Mouse (Mus musculus) spleen, postnatal 10 days (tissue): Measurements from ENCODE around the gene Capzb.

ENCODE experiments used
- DNase-seq, 2 experiments: peaks; one replicate each; pipeline ENCODE4 v3.0.0; 2021 to 2022; ENCODE audit warnings: low spot score in 2 of 2

The Capzb gene

DNA sequence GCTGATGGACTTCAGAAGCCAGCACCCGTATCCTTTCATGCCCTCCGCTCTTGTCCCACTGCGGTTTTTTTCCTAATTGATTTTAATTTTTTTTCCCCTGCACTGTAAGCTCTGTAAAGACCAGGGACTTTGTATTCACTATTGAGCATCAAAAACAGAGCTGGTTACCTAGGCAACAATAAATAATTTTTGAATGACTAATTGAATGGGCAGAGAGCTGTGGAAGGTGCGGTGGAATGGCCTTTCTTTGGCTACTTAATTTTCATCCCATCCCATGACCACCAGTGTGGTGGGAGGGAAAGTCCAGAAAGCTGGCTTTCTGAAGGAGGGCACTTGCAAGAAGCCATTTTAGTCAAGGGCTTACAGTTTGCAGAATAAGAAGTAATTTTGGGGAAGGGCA lies 41.6 kb downstream of the Capzb start:
- DNase-seq, result no peak

DNA sequence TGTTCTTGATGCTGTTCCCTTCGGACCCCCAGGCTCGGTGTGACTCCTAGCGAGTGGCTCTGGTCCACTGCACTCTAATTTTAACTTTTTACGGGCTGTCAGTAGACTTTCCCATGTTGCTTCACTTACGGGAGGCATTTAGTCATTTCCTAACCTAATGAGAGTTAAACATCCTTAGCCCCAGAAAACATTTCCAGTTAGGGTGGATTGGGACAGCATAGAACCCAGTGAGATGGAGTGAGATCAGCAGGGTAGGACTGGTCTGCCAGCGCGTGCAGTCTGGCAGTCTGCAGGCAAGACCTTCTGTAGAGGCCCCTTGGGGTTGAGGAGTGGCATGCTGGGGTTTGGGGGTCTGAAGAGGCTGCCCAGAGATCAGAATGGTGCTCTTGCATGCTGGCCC lies 42.9 kb downstream of the Capzb start:
- no peak for DNase-seq

DNA sequence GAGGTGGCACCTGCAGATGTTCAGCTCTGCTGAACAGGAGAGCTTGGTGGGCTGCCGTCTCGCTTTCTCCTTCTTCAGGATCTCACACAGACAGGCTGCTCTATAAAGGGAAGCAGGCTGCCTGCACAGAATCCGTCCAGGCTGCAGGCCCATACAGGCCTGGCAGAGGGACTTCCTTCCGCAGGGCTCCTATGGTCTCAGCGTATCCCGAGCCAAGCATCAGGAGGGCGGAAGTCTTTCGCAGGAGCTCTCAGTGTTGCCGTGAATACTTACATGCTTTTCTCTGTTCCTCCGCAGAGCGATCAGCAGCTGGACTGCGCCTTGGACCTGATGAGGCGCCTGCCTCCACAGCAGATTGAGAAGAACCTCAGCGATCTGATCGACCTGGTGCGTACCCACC lies 45.9 kb downstream of the Capzb start:
- DNase-seq, result no peak

- peak in 1 of 2 experiments; percentile 32 for DNase-seq
Measured at GRCm38 (mm10) chr4:139240334-139240733, 47.6 kb downstream of the Capzb start.

GRCm38 (mm10) chr4:139241678-139242606 lies 49.2 kb downstream of the Capzb start:
- DNase-seq, result no peak

DNA sequence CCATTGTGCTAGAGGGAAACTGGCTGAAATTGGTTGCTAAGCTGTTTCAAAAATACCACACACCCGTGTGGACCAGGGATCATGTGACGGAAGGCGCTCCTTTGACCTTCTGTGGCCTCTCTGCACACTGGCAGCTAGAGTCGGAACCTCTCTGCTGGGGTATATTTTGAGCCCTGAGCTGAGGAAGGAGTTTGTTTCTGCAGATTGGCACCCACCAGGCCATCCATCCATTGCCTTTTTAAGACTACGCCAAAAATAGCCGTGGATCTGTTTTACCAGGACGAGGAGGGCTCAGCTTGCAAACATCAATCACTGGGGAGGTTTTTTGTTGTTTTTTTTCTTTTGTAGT lies 49.9 kb downstream of the Capzb start:
- DNase-seq, result no peak

DNA sequence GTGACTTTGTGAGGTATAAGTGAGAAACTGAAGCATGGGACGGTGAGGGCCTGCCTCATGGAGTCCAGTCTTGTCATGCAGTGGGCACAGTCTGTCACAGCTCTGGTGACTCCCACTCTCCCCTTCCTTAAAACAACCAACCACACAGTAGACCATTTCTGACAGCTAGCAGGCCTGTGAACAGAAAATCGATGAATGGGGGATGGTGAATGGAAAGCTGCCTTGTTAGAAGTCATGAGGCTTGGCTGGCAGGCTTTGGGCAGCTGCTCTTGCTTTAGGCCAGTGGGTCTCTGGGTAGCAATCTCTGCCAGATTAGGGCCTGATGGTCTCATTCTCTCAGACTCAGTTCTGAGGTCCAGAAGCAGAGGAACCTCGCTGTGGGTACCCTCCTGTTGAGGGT lies 51.5 kb downstream of the Capzb start:
- DNase-seq, result no peak

- no peak for DNase-seq
Measured at GRCm38 (mm10) chr4:139244766-139245165, 52.1 kb downstream of the Capzb start.

DNA sequence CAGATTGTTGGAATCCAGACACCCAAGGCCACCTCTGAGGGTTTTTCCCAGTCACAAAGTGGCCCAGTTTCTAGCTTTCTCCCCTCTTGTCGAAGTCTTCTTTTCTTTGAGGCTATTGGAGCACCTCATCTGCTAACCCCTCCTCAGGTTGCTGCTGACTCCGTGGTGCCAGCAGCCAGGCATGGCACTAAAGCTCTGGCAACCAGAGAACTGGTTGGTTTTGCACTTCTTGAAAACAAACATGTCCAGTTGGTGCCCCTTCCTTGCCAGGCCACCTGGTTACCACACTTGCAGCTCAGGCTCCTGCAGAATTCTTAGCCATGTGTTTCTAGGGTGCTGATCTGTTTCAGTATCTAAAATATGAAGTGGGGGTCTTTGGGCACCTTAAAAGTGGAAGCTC lies 52.8 kb downstream of the Capzb start:
- DNase-seq, result no peak

DNA sequence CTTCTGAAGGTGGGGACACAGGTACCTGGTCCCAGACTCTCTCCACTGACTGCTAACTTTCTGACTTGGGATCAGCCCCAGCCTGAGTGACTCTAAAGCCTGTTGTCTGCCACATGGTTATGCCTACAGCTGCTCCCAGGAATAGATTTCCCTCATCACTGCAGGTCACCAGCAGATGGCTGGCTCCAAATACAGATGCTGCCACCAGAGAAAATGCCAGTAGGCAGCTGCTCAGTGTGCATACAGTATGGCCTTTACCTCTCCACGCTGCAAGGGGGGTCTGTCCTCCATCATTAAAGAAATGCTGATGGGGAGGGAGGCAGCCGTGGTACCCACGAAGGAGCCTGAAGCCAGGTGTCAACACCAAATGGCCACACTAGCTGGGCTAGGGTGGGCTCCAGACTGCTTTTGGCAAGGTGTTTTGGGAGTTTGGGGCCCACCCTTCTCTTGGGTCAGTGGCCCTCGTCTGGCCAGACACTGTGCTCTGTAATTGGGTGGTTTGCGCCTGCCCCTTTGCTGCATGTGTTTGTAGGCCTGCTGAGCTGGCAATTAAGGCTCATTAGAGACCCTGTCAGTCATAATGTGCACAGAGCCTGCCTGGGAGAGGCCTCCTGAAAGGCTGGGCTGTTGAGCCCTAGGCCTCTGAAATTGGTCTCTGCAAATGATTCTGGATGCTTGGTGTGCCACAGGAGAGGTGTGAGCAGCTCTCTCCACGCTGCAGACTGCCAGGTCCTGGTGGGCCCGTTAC lies 53.6 kb downstream of the Capzb start:
- DNase-seq, result no peak

- no peak for DNase-seq
Measured at GRCm38 (mm10) chr4:139247966-139248365, 55.3 kb downstream of the Capzb start.

GRCm38 (mm10) chr4:139248736-139249135 lies 56.0 kb downstream of the Capzb start:
- no peak for DNase-seq

DNA sequence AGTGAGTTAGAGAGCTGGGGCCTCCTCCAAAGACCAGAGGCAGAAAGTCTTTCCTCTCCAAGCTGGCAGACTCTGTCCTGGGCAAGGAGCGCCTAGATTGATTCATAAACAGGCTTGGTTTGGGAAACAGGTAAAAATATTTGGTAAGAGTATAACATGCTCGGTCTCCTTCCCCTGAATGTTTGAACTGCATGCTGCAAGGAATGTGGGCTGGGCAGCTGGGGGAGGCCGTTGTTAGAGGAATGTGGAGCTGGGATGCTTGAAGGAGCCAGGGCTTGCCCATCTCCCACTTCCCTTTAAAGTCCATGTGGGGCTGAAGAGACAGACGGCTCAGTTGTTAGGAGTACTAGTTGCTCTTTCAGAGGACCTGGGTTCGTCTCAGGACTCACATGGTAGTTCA lies 57.3 kb downstream of the Capzb start:
- DNase-seq, result no peak

DNA sequence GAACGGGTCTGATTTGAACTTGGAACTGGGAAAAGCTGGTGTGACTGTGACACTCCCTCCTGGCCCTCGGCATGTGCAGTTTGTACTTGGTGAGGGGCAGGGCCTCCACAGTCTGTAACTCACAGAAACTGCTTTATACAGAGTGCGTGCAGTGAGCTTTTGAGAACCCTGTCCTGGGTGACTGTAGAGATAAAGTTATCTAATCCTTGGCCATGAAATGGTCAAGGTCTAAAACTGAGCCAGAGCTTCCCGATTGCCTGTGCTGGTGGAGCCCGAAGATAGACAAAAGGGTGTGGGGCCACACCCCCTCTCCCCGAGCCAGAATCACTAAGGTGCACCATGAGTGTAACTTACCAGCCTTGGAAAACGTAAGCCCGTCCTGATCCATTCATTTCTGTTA lies 58.2 kb downstream of the Capzb start:
- no peak for DNase-seq

DNA sequence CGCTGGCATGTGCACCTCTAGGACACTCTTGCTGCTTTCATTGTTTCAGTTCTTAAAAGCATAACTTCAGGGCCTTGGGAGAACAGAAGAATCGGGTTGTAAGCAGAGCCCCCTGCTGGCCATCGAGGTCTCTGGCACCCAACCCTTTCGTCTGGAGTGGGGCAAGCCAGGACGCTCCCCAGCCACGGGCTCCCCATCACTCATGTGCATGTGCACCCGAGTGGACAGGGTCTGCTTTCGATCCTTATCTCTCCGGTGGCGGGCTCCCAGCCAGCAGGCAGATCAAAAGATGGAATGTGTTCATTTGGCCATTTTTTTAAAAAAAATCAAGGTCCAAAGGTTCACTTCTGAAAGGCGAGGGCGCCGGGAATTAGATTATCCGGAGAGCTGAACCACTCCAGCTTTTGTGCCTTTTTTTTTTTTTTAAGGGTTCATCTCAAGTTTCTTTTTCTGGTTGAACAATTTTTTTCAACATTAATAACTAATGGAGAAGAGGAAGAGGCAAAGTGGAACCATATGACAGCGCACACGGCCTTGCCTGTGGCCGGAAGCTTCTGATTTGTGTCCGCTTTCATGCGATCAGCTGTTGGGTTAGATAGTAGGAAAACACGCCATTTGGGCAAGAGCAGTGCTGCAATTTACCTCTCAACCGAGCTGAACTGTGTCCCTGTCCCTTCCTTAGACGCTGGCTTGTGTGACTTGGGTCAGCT lies 59.5 kb downstream of the Capzb start:
- DNase-seq, result peak; percentile 55 to 81

GRCm38 (mm10) chr4:139253206-139253605 lies 60.5 kb downstream of the Capzb start:
- no peak for DNase-seq

DNA sequence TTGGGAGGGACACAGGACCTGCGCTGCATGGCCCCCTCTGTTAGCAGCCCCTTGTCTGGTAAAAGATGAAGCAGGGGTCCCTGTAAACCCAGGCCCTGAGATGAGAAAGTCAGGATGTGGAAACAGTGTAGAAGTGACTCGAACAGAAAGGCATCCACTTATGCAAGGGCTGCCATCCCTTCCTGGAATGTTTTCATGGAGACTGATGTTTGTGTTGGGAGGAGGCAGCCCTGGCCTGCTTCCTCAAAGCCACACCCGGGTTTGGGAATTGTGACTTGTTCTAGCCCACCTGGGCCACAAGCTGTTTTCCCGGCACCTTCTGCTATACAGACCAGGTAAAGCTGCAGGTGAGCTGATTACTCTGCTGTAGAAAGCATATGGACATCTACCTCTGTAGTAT lies 63.4 kb downstream of the Capzb start:
- DNase-seq, result no peak

DNA sequence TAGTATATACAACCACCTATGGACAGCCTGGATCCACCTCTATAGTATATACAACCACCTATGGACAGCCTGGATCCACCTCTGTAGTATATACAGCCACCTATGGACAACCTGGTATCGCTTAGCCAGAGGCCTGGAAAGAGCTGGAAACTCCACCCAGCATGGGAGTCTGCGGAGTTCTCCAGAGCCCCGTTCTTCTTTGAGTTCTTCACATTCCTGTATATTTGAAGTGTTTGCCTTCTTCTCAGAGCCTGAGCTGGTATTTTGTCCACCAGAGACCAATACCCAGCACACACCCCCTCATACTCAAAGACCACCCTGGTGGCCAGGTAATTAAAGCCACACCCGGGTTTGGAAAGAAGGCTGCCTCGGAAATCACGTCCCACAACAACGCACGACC lies 64.0 kb downstream of the Capzb start:
- DNase-seq, result no peak

GRCm38 (mm10) chr4:139258621-139259301 lies 66.1 kb downstream of the Capzb start:
- DNase-seq, result peak in 1 of 2 experiments; percentile 49

- no peak for DNase-seq
Measured at GRCm38 (mm10) chr4:139259302-139259871, 66.7 kb downstream of the Capzb start.

DNA sequence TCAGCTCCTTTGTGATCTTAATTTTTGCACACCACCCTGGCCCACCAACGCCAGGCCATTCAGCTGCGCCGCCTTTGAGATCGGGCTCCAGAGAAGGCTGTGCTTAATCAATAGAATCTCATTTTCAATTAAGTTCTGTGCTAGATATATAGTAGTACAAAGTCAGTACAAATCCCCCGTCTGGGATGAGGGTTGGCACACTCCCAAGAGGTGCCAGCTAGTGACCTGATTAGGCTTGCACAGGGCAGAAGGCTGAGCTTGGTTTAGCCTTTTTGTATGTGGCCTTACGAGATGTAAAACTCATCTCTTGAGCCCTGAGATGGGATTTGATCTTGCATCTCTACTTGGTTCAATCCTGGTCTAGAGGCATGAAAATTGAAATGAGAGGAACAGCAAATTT lies 70.3 kb downstream of the Capzb start:
- DNase-seq, result no peak
